Mouse (Mus musculus): ENCODE results near the gene Cd200r1. TPM values are rescaled to one million over a fixed set of nuclear protein-coding genes. Genes with fewer than 3 reads are reported as not detected.
A peak's percentile ranks its signal among the peaks of the same experiment; 100 is the strongest.

The Cd200r1 gene
- polyA plus RNA-seq (2014; fragmentation: Nextera tagmentation; extraction: Ambion mirVana) = 1.9 and 2.5 TPM in 2 replicates

DNA sequence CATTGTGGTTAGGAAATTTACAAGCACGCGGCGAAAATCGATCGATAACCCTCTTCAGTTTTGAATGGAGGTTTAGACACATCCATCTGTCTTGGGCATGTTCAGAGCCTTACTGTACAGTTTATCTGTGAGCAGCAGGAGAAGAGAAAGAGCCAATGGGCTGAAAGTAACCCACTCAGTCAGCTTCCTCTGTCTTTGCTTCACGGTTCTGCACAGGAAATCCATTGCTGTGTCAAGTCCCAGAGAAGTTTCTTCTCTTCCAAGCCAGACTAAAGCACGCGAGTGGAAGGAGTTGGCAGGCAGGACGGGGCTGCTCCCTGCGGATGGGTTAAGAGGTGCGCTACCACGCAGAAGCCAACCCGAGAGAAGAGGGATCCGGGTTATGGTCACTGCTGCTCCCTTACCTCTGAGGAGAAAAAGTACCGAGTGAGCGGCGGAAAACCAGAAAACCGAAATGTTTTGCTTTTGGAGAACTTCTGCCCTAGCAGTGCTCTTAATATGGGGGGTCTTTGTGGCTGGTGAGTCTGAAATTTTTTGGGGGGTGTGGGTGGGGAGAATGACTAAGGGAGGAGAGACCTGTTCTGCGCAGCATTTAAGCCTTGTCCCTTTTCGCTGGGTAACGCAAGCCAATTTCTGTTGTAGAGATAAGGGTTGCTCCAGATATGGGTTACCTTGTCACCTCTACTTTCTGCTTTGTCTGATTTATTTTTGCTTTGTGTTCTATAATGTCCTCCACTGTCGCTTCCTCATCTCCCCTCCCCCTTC lies at the start of gene Cd200r1:
Cd200r1 (plus strand) TSS at position 182 of the 765 bp plus-strand sequence.
- Histone ChIP-seq H3K9me3 (replicated peaks; ENCODE audit: control insufficient read depth, low read length) (no peaks in the 10 kb centered on the region), H3K9ac (ENCODE audit: low read depth, low read length) (0 out of 2 replicates have a peak within 1 kb of the TSS, but pooled peaks have one; percentile 28), H3K4me1 (ENCODE audit: control insufficient read depth, insufficient read depth, low read length) (no peaks in the 10 kb centered on the region), H3K27me3 (ENCODE audit: control insufficient read depth, insufficient read depth, low read length) (no peaks in the 10 kb centered on the region), H3K27ac (ENCODE audit: low read depth, low read length) (no peak within 1 kb of the TSS), H3K36me3 (ENCODE audit: control insufficient read depth, insufficient read depth, low read length) (no peaks in the 10 kb centered on the region), H3K4me2 (peak within 1 kb of the TSS; percentile 42), H3K4me3 (ENCODE audit: low read depth, low read length) (peak within 1 kb of the TSS; percentile 14; the same call in 1 of the 2 replicates)
- WGBS (ENCODE audit: insufficient replicate concordance) = 68% methylated on average over 22 of the region's 22 CpGs
- ATAC-seq (replicated peaks; ENCODE audit: insufficient number of reproducible peaks, low FRiP score, low TSS enrichment) = no peak

DNA sequence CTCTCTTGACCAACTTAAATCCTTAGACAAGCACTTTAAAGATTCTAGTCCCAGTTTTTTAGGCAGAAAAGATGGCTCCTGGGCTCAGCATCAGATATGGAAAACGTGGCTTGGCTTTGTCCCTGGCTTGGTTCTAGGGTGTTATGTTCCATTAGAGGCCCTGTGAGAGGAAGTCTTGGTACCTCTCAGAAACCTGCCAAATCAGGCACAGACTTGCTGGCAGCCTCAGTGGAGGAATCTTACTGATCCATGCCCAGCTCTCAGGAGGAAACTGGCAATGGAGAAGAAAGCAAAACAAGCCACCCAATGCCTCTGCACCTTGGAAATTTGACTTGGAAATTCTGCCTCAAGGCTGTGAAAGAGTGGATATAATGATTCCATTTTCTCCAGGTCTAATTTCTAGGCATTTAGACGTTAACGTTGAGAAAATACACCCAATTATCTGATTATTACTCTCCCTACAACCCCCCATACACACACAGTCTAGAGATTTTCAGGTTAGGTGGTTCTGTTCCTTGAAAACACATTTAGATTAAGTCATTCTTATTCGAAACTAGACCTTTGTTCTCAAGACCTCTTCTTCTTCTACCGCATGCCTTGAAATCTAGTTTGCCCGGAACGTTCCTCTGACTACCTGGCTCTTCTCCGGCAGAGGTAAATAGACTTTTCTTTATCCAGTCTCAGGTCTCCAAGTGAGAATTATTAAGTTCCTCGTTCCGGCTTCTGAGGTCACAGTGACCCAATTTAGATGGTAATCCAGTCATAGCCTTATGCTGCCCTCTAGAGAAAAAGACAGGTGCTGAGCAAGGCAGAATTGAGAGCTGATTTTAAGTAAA lies 49.0 kb upstream of the Cd200r1 start:
- H3K27ac ChIP-seq (ENCODE audit: low read depth, low read length) = no peak overlapping the region
- WGBS (ENCODE audit: insufficient replicate concordance) = 49% methylated on average over 10 of the region's 10 CpGs
- no peak overlapping the region for H3K4me3 ChIP-seq (ENCODE audit: low read depth, low read length)
- no peak overlapping the region for H3K9ac ChIP-seq (ENCODE audit: low read depth, low read length)
- H3K4me1 ChIP-seq (ENCODE audit: control insufficient read depth, insufficient read depth, low read length) = no peaks in the 10 kb centered on the region; the same call in 1 of the 2 replicates
- H3K36me3 ChIP-seq (ENCODE audit: control insufficient read depth, insufficient read depth, low read length) = 0 out of 2 replicates have a peak, but pooled peaks cover 3% of the 10 kb centered on the region
- ATAC-seq (replicated peaks; ENCODE audit: insufficient number of reproducible peaks, low FRiP score, low TSS enrichment) = no peak
- H3K9me3 ChIP-seq (replicated peaks; ENCODE audit: control insufficient read depth, low read length) = no peaks in the 10 kb centered on the region
- no peaks in the 10 kb centered on the region for H3K27me3 ChIP-seq (ENCODE audit: control insufficient read depth, insufficient read depth, low read length)
- peak overlapping the region; percentile 27; the same call in 1 of the 2 replicates for H3K4me2 ChIP-seq

DNA sequence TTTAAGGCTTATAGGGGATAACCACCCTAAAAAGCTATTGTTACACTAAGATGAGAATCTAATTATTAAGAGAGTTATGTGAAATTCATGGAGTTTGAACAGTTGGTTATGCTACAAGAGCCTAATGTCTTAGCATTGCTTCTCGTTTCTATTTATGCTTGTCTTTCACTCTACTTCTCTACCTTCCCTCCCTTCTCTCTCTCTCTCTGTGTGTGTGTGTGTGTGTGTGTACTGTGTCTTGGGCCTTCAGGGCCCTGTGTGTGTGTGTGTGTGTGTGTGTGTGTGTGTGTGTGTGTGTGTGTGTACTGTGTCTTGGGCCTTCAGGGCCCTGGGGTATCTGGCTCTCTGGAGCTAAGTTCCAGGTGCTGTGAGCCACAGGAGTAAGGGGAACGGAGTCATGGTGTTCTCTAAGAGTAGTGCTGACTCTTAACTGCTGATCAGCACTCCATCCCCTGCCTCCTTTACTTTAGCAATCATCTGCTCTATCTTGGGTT lies 48.3 kb upstream of the Cd200r1 start:
- WGBS (ENCODE audit: insufficient replicate concordance) = 79% methylated on average over 2 of the region's 2 CpGs
- H3K9me3 ChIP-seq (replicated peaks; ENCODE audit: control insufficient read depth, low read length) = no peaks in the 10 kb centered on the region
- no peaks in the 10 kb centered on the region; the same call in 1 of the 2 replicates for H3K4me1 ChIP-seq (ENCODE audit: control insufficient read depth, insufficient read depth, low read length)
- no peaks in the 10 kb centered on the region for H3K27me3 ChIP-seq (ENCODE audit: control insufficient read depth, insufficient read depth, low read length)
- no peak overlapping the region for H3K4me3 ChIP-seq (ENCODE audit: low read depth, low read length)
- 0 out of 2 replicates have a peak, but pooled peaks cover 3% of the 10 kb centered on the region for H3K36me3 ChIP-seq (ENCODE audit: control insufficient read depth, insufficient read depth, low read length)
- no peak overlapping the region for H3K27ac ChIP-seq (ENCODE audit: low read depth, low read length)
- no peak overlapping the region for H3K9ac ChIP-seq (ENCODE audit: low read depth, low read length)
- no peak overlapping the region for H3K4me2 ChIP-seq
- ATAC-seq (replicated peaks; ENCODE audit: insufficient number of reproducible peaks, low FRiP score, low TSS enrichment) = no peak

DNA sequence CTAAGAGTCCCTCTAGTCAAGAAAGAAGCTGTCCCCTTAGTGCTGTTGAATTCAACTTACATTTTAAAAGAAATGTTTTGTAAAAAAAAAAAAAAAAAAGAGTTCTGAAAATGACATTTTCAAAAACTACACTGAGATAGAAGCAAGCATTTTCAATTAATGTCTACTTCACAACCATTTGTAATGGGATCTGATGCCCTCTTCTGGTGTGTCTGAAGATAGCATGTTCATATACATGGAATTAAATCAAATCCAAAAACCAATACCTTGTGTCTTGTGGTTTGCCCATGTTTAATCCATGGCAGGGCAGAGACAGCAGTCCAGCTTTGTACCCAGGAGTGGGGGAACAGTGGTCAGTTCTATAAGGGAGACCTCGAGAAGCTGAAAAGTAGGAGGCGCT lies 47.7 kb upstream of the Cd200r1 start:
- Histone ChIP-seq H3K4me3 (ENCODE audit: low read depth, low read length) (no peak overlapping the region), H3K9ac (ENCODE audit: low read depth, low read length) (no peak overlapping the region), H3K4me1 (ENCODE audit: control insufficient read depth, insufficient read depth, low read length) (no peaks in the 10 kb centered on the region; the same call in 1 of the 2 replicates), H3K9me3 (replicated peaks; ENCODE audit: control insufficient read depth, low read length) (no peaks in the 10 kb centered on the region), H3K27ac (ENCODE audit: low read depth, low read length) (no peak overlapping the region), H3K4me2 (no peak overlapping the region), H3K36me3 (ENCODE audit: control insufficient read depth, insufficient read depth, low read length) (0 out of 2 replicates have a peak, but pooled peaks cover 3% of the 10 kb centered on the region), H3K27me3 (ENCODE audit: control insufficient read depth, insufficient read depth, low read length) (no peaks in the 10 kb centered on the region)
- WGBS (ENCODE audit: insufficient replicate concordance) = 70% methylated on average over 2 of the region's 2 CpGs
- no peak for ATAC-seq (replicated peaks; ENCODE audit: insufficient number of reproducible peaks, low FRiP score, low TSS enrichment)

DNA sequence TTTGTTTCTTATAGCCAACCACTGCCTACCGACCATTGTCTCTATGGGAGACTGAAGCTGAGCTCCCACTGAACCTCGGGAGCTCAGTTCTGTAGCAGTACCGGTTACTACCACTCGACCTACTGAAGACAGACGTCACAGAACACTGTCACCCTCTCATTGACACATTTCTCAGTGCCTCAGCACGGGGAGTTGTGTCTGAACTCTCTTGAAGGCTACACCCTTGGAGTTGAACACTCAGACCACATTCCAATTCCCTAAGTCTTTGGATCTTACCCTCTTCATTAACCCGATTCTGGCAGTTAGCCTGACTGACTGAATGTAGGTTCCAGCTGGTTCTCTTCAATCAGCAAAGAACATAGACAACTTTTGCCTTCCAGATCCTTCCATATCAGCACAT lies 46.2 kb upstream of the Cd200r1 start:
- Histone ChIP-seq H3K4me1 (ENCODE audit: control insufficient read depth, insufficient read depth, low read length) (no peaks in the 10 kb centered on the region; the same call in 1 of the 2 replicates), H3K4me3 (ENCODE audit: low read depth, low read length) (no peak overlapping the region), H3K9ac (ENCODE audit: low read depth, low read length) (no peak overlapping the region), H3K27ac (ENCODE audit: low read depth, low read length) (no peak overlapping the region), H3K36me3 (ENCODE audit: control insufficient read depth, insufficient read depth, low read length) (0 out of 2 replicates have a peak, but pooled peaks cover 3% of the 10 kb centered on the region), H3K4me2 (no peak overlapping the region), H3K9me3 (replicated peaks; ENCODE audit: control insufficient read depth, low read length) (no peaks in the 10 kb centered on the region), H3K27me3 (ENCODE audit: control insufficient read depth, insufficient read depth, low read length) (no peaks in the 10 kb centered on the region)
- ATAC-seq (replicated peaks; ENCODE audit: insufficient number of reproducible peaks, low FRiP score, low TSS enrichment) = no peak
- 65% methylated on average over 7 of the region's 7 CpGs for WGBS (ENCODE audit: insufficient replicate concordance)

DNA sequence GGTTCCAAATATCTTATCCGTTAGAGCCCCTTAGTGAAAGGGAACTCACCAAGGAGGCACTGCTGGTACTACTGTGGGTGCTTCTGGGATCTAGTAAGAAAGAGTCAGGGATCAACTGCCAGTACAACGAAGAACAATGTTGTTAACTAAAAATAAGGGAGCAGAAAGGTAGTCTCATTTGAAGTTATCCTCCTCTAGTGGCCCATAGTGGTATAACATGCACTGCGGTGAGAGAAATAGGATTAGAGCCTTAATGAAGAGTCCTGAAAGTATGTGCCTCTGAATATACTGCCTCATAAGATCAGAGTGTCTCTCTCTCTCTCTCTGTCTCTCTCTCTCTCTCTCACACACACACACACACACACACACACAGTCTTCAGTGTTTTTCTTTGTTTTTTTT lies 45.0 kb upstream of the Cd200r1 start:
- H3K9ac ChIP-seq (ENCODE audit: low read depth, low read length) = no peak overlapping the region

DNA sequence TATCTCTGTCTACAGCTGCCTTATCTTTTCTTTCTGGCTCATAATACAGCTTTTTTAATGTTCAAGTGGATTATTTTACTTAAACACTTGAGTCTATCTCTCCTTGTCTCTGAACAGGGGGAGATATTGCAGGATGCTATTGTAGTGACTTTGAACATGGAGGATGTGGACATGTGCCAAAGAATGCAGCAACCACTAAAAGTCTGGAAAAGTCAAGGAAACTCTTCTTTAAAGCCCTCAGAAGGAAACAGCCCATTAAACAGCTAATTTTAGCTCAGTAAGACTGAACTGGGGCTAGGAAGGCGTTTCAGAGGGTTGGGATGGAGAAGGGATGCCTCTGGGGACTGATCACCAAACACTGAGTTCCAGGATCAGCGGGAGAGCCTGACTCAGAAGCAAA lies 42.9 kb upstream of the Cd200r1 start:
- 65% methylated on average over 2 of the region's 2 CpGs for WGBS (ENCODE audit: insufficient replicate concordance)

More for the DNA sequence above, 45.0 kb upstream of the Cd200r1 start:
- no peak overlapping the region for H3K27ac ChIP-seq (ENCODE audit: low read depth, low read length)
- 78% methylated on average over 3 of the region's 3 CpGs for WGBS (ENCODE audit: insufficient replicate concordance)
- no peaks in the 10 kb centered on the region for H3K27me3 ChIP-seq (ENCODE audit: control insufficient read depth, insufficient read depth, low read length)
- peaks cover 4% of the 10 kb centered on the region for H3K4me1 ChIP-seq (ENCODE audit: control insufficient read depth, insufficient read depth, low read length)
- no peaks in the 10 kb centered on the region for H3K9me3 ChIP-seq (replicated peaks; ENCODE audit: control insufficient read depth, low read length)
- H3K4me3 ChIP-seq (ENCODE audit: low read depth, low read length) = no peak overlapping the region
- no peak overlapping the region for H3K4me2 ChIP-seq
- 0 out of 2 replicates have a peak, but pooled peaks cover 3% of the 10 kb centered on the region for H3K36me3 ChIP-seq (ENCODE audit: control insufficient read depth, insufficient read depth, low read length)
- no peak for ATAC-seq (replicated peaks; ENCODE audit: insufficient number of reproducible peaks, low FRiP score, low TSS enrichment)

DNA sequence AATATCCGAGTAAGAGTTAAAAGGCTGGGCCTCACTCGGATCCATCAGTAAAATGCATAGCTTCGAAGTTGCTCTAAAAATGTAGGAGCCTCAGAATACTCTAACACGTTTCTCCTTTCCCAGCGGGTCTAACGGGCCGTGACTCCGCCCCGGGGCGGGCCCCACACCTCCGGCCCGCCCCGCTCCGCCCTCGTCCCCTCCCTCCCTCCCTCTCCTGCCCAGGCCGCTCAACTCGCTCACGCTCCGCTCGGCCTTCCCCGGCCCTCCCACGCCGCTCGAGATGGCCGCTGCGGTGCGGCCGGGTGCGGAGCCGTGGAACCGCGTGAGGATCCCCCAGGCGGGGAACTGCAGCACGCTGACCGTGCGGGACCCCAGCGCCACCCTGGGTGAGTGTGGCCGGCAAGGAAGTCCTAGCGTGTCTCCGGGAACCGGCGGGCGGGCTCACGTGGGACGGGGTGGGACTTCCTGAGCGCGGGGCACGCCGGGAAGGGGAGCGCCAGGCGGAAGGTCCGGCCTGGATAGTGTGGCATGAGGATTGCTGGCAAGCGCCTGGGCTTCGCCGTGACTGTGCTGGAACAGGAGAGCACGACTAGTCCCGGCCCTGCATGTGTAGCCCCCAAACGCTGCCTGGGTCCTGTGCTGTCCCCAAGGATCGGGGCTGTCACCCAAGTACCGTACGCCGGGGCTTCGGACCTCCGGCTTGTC lies 41.3 kb upstream of the Cd200r1 start, which contains the start of gene Nepro:
Nepro (plus strand) TSS at position 219 of the 705 bp plus-strand sequence.
- ATAC-seq (replicated peaks; ENCODE audit: insufficient number of reproducible peaks, low FRiP score, low TSS enrichment) = peak; percentile 97
- H3K27me3 ChIP-seq (ENCODE audit: control insufficient read depth, insufficient read depth, low read length) = no peaks in the 10 kb centered on the region
- H3K4me3 ChIP-seq (ENCODE audit: low read depth, low read length) = peak within 1 kb of the TSS; percentile 63
- H3K27ac ChIP-seq (ENCODE audit: low read depth, low read length) = peak within 1 kb of the TSS; percentile 93
- no peaks in the 10 kb centered on the region for H3K9me3 ChIP-seq (replicated peaks; ENCODE audit: control insufficient read depth, low read length)
- H3K4me1 ChIP-seq (ENCODE audit: control insufficient read depth, insufficient read depth, low read length) = peaks cover 4% of the 10 kb centered on the region
- H3K9ac ChIP-seq (ENCODE audit: low read depth, low read length) = peak within 1 kb of the TSS; percentile 83
- under 1% methylated on average over 64 of the region's 64 CpGs for WGBS (ENCODE audit: insufficient replicate concordance)
- peak within 1 kb of the TSS; percentile 79 for H3K4me2 ChIP-seq
- H3K36me3 ChIP-seq (ENCODE audit: control insufficient read depth, insufficient read depth, low read length) = peaks cover 4% of the 10 kb centered on the region; the same call in 1 of the 2 replicates

More for the DNA sequence above, 42.9 kb upstream of the Cd200r1 start:
- no peak for ATAC-seq (replicated peaks; ENCODE audit: insufficient number of reproducible peaks, low FRiP score, low TSS enrichment)
- H3K27me3 ChIP-seq (ENCODE audit: control insufficient read depth, insufficient read depth, low read length) = no peaks in the 10 kb centered on the region
- no peak overlapping the region for H3K9ac ChIP-seq (ENCODE audit: low read depth, low read length)
- H3K27ac ChIP-seq (ENCODE audit: low read depth, low read length) = no peak overlapping the region
- H3K4me1 ChIP-seq (ENCODE audit: control insufficient read depth, insufficient read depth, low read length) = peaks cover 4% of the 10 kb centered on the region
- 0 out of 2 replicates have a peak, but pooled peaks cover 3% of the 10 kb centered on the region for H3K36me3 ChIP-seq (ENCODE audit: control insufficient read depth, insufficient read depth, low read length)
- H3K9me3 ChIP-seq (replicated peaks; ENCODE audit: control insufficient read depth, low read length) = no peaks in the 10 kb centered on the region
- no peak overlapping the region for H3K4me3 ChIP-seq (ENCODE audit: low read depth, low read length)
- 0 out of 2 replicates have a peak overlapping the region, but pooled peaks have one; percentile 14 for H3K4me2 ChIP-seq
